Mouse (Mus musculus): ENCODE results near the gene Gm49510.

DNA sequence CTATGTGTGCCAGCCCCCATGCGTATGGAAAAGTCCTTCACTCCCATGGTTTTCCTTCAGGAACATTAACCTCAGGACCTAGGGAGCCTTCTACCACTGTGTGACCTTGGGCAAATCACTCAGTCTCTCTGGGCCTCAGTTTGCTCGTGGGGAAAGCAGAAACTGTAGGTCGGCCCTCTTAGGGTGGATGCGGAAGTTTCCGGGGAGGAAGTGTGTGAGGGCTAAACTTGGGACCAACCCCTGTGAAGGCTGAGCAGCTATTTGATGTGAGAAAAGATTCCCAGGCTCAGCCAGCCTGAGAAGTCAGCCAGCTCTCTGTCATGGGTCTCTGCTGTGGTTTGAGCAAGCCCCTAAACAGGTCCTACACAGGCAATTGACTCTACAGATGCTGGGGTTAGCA is 37.2 kb upstream of the Gm49510 start:
- TF ChIP-seq CTCF (IDR thresholded peaks at IDR 0.05; ENCODE audit: extremely low read depth, insufficient read depth, insufficient read length, insufficient replicate concordance) (no peak), POLR2A (IDR thresholded peaks at IDR 0.05; ENCODE audit: low read depth, low read length) (no peak)

Measured in spleen, adult 2 months (tissue).